Mouse (Mus musculus): ENCODE data around the gene Tnfrsf11a.
"Not testable (repeated sequence)": the region's sequence is repeated elsewhere in the genome, so short reads cannot be mapped to it uniquely, and the experiment has no call there.

Tnfrsf11a gene

DNA sequence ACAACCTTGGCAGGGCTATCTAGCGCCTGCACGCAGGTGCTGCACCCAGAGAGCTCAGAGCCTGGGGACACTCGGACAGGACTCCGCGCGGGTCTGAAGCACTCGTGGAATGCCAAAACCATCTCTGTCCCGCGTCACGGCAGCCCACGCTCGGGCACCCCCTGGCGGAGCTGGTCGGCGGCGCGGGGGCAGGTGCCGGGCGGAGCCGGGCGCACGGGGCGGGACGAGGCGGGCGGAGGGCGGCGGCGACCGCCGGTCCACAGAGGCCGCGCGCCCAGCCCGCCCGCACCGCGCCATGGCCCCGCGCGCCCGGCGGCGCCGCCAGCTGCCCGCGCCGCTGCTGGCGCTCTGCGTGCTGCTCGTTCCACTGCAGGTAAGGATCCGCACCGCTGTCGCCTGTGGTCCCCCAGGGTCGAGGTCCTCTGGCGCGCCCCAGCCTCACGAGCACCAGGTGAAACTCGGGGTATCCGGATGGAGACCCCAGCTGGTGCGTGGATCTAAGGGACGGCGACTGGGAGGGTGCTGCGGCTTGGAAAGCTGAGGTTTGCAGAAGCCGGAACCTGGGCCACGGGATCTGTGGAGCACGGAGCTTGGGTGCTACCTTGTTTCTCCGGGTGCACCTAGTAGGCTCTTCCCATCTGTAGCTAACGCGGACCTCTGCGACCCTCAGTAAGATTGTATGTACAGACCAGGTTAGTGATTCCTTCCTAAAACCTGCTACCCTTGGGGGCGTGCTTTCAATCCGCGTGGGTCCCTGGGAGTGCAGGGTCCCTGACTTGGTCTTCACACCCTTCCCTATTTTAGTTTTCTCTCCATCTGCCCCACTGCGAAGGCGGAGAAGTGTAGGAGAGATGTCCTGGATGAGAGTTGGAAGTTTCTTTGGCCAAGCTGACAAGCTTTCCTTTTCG lies at the start of gene Tnfrsf11a:
TSS of gene Tnfrsf11a (plus strand) at position 262 of the 908 bp plus-strand sequence.
- DNase-seq (ENCODE audit: low spot score) = peak; percentile 59

DNA sequence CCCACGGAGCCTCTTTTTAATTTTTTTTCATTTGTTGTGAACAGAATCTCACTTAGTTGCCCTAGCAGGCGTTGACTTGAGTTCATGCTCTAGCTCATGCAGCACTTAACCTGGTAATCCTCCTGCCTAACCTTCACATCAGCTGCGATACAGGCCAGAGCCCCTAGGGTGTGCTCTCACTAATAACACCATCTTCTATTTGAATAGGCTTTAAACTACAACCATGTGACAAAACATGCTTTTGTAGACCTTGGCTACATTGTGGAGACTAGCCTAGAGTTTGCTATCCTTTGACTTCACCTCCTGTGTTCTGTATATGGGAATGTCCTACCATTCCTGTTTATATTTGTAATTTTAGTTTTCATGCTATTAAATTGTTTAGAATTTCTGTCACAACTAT lies 45.2 kb upstream of the Tnfrsf11a start:
- DNase-seq (ENCODE audit: low spot score) = no peak

DNA sequence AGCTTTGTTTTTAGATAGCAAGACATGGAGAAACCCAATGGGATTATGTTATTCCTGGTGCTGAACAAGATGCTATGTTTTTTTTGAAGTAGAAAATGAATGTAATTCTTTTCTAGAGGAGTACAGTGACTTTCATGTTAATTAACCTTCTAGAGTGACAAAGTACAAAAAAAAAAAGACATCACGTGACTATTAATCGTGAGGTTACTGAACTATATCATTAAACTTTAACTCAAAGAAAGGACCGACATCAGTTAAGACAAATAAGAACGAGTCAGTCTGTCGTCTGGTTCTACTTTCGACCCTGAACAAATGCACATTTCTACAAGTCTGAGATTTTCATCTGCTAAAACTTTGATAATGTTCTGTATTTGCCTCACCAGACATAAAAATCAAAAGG lies 42.2 kb upstream of the Tnfrsf11a start:
- DNase-seq (ENCODE audit: low spot score) = no peak

DNA sequence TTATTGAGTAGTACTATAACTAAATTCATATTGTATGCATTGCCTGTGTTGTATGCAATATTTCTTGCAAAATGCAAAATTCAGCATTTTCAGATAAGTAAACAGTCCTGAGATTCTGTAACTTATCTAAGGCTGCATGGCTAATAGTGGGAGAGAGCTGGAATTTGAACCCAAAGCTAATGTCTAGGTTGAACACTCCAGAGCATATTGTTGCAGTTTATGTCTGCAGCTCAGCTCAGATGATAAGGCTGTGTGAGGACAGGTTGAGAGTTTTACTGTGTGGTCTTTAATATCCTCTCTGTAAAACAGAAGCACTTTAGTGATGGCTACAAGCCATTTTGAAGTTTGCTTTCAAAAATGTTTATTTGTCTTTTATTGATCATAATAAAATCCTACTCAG lies 41.0 kb upstream of the Tnfrsf11a start:
- no peak for DNase-seq (ENCODE audit: low spot score)

DNA sequence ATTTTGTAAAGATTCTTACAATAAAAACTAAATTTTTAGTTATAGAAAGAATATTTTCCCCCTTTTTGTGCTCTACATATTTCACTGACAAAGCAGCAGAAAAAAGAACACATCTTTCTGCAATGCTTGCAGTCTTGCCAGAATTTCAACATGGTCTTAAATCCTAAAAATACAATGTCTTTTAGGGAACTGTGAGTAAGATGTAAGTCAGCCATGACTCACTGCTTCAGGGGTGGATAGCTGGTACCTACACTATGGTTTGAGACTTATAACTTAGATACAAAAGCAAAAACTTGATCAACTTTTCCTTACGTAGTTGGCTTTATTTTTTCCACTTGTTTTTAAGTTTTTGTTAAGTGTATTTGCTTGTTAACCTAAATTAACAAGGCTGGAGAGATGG lies 38.0 kb upstream of the Tnfrsf11a start:
- no peak for DNase-seq (ENCODE audit: low spot score)

DNA sequence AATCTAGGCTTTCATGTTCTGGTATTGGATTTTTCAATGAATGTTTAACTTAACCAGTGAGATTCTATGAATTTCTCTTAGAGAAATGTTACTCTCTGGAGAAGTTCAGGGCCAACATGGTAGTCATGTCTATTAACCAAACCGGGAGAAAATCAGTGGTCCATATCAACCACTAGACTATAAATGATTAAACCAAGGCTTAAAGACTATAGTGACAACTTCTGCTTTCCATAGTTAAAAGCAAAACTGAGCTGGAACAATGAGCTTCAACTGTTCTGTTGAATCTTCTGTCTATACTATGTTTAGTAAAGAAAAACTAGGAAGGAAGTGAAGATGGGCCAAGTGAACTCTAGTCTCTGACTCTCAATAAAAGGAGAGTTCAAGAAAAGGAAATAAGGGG lies 34.1 kb upstream of the Tnfrsf11a start:
- no peak for DNase-seq (ENCODE audit: low spot score)

DNA sequence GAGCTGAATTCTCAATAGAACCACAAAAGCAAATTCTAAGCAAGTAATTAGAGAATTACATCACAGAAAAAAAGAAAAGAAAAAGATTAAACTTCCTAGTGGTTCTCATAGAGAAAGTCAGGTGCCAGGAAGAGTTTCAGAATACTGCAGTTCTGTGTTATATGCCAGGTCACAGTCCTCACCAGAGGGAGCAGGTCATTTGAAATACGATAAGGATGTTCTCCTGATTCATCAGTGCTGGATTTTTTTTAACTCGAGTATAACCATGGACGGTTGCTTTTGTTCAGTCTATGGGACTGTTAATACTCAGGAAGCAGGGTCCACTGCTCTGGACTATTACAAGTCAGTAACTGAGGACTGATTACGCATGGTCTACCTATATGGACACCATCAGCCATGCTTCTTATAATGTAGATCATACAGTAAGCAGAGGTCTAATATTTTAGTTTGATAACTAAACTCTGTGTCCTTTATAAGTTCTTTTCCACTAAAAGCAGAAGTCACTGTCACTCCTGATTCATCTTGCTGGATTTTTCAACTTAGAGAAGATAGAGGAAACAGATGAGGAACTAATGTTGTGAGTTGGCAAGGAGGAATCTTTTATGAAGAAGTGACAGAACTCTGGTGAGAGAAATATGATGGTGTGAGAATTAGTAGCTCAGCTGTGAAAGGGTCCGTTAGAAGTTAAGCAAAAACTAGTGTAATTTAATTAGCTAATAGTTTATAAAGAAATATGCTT lies 33.5 kb upstream of the Tnfrsf11a start:
- DNase-seq (ENCODE audit: low spot score) = no peak

DNA sequence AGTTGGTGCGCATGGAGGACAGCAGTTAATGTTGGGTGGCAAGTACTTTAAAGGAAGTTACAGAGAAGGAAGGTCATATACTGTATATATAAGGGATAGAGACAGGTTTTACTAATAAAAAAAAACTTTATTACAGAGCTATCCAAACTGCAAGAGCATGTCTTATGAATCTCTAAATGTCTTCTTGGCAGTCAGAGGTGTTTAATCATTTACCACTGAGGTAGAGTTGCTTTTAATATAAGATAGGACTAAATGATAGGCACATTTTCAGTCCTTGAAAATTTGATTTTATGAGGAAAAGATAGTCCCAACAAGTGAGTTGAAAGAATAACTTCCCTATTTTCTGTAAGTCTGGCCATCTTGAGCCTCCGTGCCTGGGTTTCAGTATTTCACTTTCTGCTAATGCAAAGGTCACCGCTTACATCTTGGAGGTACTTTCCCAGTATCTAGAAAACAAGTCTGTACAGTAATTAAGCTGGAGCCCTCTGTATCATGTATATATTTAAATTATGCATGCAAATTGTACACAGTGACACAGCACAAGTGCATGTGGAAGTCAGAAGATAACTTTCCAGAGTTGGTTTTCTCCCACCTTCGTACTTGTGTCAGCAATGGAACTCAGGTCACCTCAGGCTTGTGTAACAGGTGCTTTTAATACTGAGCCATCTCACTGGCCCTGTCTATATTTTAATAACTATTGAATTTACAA lies 32.3 kb upstream of the Tnfrsf11a start:
- DNase-seq (ENCODE audit: low spot score) = no peak

DNA sequence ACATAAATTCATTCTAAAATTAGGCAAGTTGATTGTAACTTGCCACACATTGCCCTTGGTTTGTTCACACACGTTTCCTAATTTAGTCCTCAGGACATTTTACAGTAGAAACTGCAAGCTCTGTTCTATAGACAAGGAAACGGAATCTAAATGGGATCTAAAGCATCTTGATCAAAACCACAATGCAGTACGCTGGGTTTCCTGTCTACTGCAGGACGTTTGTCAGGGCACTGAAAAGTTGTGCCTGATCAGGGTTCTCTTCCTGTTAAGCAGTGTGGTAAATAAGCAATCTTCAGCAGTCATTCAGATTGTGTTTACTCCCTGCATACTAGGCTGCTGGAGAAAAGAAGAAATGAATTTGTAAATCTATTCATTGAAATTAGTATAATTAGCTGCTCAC lies 28.3 kb upstream of the Tnfrsf11a start:
- DNase-seq (ENCODE audit: low spot score) = no peak

DNA sequence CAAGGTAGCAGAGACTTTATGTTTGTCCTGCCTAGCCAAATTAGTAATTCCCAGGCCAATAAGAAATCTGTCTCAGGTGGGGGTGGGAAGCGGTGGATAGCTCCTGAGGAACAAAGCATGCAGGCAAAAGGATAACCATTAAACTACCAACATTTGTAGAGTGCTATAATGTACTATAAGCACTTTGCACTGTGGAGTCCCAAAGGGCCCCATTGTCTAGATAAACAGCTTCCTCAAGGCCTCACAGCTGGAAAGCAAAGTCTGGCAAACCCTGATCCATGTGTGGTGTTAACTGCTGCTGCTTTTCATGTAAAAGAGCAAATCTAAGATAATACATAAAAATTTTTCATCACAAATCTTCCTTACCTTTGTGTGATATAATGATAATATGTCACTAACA lies 27.6 kb upstream of the Tnfrsf11a start:
- DNase-seq (ENCODE audit: low spot score) = no peak

DNA sequence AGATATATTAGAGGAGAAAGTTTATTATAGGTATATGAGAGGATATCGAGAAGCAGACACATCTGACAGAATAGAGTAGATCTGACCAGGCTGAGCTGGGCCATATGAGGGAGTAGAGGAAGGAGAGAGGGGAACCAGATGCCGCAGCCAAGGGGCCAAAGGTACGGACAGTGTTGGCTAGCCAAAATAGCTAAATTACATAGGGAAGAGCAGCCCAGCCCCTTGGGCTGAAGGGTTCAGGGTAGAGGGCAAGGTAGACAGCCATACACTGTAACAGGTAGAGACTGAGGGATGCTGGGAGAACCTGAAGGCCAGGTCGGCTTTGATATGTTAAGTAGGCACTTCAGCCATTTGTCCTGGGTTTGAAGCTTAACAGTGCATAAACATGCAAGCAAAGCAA lies 21.7 kb upstream of the Tnfrsf11a start:
- no peak for DNase-seq (ENCODE audit: low spot score)

DNA sequence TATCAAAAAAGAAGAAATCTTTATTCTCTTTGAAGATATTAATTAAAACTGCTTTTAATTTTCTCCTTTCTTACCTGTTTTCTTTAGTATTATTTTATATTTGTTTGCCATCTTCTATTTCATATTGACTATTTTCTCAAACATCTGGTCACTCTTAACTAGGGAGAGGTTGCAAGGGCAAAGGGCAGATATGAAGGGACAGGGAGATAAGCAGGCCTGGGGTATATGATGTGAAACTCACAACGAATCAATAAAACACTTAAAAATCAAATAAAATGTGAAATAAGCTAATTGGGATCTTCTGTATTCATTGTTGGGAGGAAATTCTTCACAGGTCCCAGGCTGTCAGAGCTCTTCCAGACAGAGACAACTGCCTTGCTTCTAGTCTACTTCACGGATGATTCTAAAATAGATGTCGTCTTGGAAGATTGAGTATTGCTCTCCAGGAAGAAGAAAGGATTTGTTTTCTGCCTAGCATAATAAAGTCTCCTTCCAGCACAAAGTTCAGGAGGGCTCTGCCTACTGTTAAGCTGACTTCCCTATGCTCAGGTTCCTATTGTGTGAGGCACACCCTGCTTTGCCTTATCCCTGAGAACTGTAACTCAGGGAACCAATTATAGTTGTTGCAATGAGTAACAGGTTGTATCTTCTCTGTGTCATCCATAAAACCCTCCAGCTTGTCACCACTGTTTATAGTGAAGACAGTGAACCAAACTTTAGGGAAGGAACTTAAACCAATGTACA lies 20.9 kb upstream of the Tnfrsf11a start:
- no peak for DNase-seq (ENCODE audit: low spot score)

DNA sequence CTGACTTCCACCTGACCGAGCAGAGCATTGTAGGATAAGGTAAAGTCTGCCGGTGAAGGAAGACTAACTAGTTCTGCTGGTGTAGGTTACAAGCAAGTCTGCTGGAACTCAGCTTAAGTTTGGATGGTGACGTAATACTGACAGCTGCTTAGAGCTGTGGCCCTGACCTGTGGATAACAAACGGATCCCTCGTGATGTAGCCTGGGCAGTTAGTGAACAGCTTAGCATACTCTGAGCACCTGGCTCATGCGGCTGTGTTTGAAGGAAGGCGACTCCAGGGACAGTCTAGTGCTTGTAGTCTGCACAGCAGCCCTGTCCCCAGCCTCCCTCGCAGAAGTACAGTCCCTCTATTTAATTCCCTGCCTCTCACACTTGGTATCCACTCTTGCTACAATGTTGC lies 14.9 kb upstream of the Tnfrsf11a start:
- DNase-seq (ENCODE audit: low spot score) = no peak

DNA sequence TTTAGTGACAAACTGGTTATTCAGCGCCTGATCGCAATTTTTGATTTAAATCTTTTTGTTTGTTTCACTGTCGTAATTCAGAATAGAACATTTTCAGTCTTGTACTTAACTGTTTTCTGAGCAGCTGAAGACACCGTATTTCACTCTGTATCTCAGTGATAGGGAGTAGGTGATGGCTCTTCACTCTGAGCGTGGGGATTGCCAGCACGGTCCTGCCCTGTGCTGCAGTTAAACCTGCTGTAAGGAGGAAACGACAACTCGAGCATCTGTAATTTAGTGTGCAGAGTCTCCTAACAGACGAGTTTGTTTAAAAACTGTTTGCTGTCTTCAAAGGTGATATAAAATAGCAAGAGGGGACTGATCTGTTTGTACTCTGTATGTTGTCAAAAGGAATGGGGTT lies 14.4 kb upstream of the Tnfrsf11a start:
- DNase-seq (ENCODE audit: low spot score) = not testable (repeated sequence)

DNA sequence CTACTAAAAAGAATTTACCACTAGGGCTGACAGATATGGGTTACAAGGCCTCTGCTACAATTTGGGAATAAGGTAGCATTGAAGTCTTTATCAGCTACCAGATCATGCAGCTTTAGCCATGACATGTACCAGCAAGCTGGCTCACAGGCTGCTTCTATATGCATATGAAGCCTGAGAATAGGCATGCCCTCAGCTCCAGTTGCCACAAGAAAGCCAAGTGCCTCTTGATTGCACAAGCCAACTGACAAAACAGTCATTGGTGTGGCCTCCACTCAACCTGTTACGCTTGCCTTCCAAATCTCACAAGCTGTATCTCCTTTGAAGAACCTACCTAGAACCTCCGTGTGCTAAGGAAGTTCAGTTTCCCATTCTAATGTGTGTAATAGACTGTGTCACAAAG lies 12.1 kb upstream of the Tnfrsf11a start:
- no peak for DNase-seq (ENCODE audit: low spot score)

DNA sequence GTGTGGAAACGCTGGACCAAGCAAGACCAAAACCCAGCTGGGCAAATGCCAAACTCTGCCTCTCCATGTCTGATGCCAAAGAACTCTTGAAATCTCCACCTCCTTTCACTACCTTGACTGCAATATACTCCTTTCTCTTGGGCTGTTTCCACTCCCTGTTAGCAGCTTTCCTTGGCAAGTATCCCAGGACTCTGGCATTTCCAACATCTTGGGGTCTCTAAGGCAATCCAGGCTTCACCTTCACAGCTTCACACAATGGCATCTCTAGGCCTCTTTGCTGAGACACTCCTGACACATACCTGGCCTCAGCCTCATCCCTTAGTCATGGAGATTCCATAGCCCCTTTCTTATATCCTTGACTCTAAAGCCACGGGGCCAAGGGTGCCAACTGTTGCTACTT lies 9.8 kb upstream of the Tnfrsf11a start:
- DNase-seq (ENCODE audit: low spot score) = no peak

DNA sequence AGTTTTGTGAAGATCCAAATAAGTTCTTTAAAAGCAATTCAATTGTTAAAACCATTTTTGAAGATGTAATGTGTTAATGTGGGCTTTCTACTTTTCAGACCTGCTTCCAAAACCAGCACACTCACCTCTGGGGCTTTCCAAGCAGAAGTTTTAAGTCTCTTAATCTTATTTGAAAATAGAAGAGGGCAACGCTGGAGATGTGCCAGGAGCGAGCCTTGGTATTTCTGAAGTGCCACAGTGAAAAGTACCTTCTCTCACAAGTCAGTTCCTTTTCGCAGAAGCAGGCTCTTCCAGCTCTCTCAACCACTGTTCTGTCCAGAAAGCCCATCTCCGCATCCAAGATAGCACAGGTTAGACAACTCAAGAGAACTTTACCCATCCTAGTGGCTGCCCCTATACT lies 4.1 kb upstream of the Tnfrsf11a start:
- DNase-seq (ENCODE audit: low spot score) = no peak

DNA sequence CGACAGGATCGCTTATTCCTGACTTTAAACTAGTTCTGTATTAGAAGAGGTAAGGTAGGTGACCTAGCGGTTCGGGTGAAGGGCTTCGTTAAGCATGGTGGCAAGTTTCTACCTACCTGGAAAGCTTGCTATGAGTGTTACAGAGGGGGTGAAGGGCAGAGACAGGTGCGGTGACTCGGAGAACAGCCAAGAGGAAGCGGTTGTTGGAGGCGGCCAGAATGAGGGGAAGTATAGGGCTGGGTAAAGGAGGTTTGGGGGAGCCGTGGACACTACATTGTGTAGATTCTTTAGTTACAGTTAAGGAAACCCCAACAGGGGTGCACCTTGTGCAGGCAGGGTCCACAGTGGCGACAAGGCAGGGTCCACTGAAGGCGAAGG lies 450 bp upstream of the Tnfrsf11a start:
- no peak for DNase-seq (ENCODE audit: low spot score)

DNA sequence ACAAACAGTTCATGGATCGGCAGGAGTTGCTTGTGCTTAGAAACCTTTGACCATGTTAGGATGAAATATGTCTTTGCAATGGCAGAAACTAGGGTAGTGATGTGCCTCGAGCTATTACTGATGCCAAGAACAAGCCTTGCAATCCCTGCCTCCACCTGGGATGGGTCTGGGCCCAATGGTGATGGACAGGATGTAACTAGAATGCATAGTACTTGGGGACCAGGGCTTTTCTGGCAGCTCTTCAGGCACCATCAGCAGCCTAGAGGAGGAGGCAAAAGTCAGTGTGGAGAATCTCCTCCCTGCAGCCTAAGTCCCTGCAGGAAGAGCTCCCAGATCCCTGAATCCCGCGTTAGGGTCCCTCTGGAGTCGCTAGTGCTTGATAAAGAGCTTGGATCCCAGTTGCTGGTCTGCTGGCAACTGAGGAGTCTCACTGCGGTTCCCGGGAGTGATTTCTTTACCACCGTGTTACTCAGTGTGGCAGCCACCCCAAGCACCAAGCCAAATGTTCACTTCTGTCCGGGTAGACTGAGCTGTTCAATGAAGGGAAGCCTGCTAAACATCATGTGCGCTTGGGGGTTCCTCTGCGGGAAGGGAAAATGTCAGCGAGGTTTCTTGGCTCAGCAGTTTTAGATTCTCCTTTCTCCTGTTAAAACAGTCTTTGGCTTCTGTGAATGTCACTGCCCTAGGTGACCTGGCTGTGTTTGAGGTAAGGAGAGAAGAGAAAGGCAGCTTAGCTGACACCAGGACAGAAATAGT lies 1.1 kb downstream of the Tnfrsf11a start:
- no peak for DNase-seq (ENCODE audit: low spot score)

DNA sequence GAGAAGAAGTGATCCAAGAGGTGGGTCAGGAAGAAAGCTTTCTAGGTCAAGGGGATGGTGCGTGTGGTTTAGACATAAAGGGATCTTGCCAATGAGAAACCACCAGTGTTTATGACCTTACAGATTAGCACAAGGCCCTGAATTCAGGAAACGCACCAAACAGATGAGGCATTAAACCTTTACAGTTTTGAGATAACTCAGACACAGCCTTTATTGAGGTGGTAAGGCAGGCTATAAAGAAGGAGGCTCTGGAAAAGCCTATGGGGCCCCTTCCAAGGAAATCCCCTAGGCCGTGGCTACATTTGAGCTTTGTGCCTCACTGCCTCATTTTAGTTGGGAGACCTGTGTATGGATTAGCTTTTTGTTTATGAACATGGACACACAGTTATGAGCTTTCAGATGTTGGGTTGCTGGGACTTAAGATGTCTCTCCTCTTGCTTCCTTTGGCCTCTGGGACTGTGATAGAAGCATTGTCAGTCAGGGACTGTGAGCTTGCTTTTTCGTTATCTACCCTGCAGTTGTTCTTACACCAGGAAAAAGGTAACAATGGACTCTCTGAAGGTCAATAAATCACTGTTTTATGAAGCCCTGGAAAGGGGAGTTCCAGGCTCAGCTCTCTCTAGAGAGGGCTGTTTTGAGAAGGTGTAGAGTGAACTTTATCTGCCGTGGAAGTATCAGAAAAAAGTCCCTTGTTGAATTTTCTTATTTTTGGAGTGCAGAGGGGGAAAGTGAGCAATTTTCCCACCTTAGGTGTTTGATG lies 3.9 kb downstream of the Tnfrsf11a start:
- no peak for DNase-seq (ENCODE audit: low spot score)

DNA sequence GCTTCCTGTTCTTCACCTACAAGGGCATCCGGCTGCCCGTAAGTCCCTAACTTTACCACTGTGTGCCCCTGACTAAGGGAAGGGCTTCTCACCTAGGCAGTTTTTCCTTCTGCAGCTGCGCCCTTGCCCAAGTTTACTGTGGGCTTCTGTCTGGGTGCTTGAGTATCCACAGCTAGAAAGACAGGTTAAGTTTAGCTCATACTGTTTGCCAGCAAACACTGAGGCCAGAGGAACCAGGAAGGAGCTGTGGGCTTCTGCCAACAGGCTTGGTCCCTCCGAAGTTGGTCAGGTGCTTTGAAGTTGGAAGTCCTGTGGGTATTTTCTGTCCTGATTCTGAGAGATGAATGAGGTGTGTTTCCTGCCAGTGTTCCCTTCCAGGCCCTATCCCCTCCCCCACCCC lies 4.6 kb downstream of the Tnfrsf11a start:
- no peak for DNase-seq (ENCODE audit: low spot score)

Measured in T-cell, adult 2 months (primary cell).